Mouse (Mus musculus) lung, postnatal 36 days (tissue): ENCODE data around the gene Gm10309.
"Not testable (repeated sequence)": the region's sequence is repeated elsewhere in the genome, so short reads cannot be mapped to it uniquely, and the experiment has no call there.

Experiments used
- DNase-seq: peaks from one replicate; pipeline ENCODE4 v3.0.0; 2022; ENCODE audit warnings: mixed read lengths

The Gm10309 gene

GRCm38 (mm10) chr17:86509871-86510270 lies 4.8 kb upstream of the Gm10309 start:
- DNase-seq: no peak

- DNase-seq: no peak
These were observed 3.1 kb upstream of the Gm10309 start for GRCm38 (mm10) chr17:86508212-86508490.

DNA sequence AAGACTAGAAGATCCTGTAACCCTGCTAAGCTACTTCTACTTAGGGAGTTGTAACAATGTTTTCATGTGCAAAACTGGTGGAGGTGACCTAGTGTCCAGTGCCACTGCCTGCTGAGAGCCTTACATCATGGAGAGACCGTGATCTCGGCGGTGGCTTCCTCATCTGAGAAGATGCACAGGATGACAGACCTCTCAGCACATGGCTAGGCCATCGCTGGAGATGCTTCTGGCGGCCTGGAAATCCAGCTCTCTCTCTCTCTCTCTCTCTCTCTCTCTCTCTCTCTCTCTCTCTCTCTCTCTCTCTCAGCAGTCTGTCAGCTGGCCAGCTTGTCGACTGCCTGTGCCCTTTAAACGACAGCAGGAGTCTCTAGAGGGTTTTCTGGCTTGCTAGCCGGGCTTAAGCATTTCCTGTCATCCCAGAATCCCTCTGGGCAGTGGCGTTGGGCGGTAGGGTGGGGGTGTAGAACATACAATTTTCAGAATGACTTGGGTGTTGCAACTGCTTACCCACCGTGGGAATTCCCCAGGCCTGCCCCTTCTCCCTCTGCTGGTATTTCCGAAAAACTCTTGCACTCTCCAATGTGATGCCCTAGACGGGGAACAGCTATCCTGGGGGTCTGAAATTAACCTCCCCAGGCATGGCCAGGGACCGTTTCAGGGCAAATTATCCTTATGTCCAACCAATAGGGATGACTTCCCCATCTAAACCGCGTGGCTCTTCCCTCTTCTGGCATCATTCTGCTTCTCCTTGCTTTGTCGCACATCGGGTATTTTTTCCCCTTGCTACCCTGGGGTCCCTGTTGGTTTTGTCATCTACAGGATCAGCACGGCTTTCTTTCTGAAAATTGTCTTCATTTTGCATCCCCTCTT lies 2.5 kb upstream of the Gm10309 start:
- peak; percentile 68 for DNase-seq

- DNase-seq: no peak
These were observed 1.8 kb upstream of the Gm10309 start for GRCm38 (mm10) chr17:86506881-86507280.

- no peak for DNase-seq
These were observed 1.7 kb downstream of the Gm10309 start for GRCm38 (mm10) chr17:86503208-86503897.

GRCm38 (mm10) chr17:86501393-86501792 lies 3.6 kb downstream of the Gm10309 start:
- DNase-seq: no peak

DNA sequence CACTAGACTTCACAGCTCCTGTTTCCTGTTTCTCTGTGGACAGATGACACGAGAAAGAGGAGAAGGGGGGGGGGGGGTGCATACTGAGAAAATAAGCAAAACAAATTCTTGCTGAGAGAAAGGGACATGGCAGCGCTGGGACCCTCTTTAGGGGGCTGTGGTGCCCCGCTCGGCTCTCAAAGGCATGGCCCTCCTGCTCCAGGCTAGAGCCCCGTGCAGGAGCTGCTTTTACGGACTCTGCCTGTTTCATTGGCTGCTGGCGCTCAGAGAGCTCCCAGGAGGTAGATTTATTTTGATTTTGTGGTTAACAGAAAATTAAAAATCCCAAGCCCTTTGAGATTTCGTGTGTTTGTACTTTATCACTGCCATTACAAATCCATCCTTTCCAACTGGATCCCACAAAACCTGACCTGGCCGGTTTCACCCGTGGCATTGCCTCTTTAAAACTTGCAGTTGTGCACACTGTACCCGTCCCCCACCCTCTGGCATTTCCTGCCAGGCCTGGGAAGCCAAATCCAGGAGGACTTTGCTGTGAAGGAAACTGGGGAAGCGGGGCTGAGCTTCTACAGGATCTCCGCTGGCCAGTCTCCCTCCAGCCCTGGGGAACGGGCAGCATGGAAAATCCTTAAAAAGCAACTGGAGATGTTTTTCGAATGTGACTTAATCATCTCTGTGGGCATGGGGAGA lies 5.5 kb downstream of the Gm10309 start:
- peak; percentile 89 for DNase-seq

DNA sequence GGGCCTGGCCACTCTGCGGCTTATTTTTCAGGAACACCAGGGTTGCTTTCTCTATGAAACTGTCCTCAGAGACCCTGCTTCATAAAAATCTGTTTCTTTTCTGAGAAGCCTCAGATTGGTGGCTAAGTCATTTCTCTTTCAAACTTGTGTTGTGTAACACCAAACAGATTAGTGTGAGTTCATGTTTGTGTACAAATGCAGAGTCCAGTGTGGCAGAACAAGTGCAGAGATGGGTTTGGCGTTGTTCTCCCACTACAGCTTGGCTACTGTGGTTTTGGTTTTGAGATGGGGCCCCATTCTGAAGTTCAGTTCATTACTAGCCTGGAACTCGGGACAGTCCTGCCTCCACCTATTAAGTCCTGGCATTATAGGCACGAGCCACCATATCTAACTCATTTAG lies 7.7 kb downstream of the Gm10309 start:
- DNase-seq: no peak

DNA sequence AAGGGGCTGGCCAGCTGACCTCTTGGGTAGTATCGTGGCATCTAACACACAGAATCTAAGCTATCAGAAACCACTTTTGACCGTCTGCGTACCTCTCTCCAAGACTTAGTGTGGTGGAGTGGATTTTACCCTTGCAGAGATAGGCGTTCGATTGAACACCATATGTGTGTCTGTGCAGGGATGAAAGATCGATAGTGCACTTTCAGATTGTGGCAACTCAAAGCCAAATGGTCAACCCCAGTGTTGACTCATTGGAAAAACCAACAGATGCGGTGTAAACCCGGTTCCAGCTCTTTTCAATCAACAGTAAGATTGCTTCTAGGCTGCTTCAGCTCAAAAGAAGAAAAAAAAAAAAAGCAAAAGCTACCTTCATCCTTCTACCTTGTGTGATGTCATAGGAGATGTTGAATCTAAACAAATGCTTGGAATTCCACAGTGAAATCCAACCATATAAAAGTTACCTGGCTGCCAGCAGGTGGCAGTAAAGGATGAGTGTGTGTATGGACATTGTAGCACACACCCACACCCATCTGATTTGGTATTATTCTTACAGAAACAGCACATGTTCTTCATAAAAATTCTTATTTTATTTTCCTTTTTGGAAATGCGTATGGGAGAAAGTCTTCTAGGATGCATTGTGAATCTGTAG lies 8.8 kb downstream of the Gm10309 start:
- peak; percentile 76 for DNase-seq

DNA sequence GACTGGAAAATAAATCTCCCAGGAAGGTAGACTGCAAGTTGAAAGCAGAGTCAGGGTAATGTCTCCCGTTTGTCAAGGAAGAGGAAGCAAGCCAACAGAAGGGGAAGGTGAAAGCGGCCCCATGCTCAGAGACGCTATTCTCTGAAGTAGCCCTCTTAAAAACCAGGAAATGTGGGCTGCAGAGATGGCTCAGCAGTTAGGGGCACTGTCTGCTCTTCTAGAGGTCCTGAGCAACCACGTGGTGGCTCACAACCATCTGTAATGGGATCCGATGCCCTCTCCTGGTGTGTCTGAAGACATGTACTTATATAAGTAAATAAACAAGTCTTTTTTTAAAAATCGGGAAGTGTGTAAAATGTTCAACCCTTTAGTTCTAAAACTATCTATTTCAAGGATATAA lies 10.1 kb downstream of the Gm10309 start:
- DNase-seq: no peak

DNA sequence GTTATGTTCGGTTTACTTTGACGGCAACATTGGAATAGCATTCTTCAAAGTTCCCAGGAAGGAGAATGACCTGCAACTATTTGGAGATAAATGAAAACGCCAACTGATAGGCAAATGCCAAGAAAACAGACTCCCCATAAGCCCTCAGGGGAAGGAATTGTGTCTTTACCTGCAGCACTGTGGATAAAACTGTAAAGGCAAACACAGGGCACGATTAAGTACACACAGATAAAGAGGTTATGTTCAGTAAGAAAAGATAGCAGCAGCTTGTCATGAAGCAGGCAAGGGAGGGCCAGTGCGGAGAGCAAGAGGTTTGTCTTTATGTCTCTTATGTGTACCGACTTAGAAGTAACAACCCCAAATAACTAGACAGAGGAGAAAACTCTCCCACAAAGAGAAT lies 10.5 kb downstream of the Gm10309 start:
- no peak for DNase-seq

GRCm38 (mm10) chr17:86493891-86494420 lies 11.1 kb downstream of the Gm10309 start:
- DNase-seq: no peak

DNA sequence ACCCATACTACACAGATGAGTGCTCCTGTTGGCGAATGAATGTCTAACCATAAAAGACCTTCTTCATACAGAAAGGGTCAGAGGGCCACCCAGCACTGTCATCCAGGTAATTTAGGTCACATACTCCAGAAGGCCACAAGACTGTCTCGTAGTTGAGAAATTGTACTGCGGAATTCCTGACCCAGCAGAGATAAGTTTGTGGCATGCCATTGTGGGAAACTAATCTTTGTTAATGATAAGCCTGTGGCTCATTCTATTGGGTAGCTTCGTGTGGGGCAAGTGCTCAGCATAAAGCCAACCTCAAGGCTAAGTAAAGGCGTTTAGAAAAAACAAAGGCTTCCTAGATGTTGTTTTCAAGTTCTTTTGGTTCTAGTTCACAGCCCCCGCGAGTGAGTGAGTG lies 12.7 kb downstream of the Gm10309 start:
- no peak for DNase-seq

DNA sequence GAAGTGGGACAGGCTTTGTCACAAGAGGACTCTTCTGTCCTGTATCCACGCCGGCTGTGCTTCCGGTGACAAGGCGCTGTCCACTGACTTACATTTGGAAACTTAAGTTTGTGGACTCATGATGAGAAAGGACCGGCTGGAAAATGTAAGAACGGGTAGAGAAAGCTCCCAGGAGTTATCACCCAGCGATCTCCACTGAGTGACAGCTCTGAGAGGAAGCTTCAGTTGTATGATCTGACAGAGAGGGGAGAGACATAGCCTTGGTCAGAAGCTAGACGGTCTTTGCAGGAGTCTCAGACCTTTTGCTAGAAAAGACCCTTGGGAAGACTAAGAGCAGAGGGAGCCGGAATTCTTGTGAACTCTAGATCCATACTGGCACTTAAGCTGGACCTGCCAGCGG lies 15.2 kb downstream of the Gm10309 start:
- no peak for DNase-seq

DNA sequence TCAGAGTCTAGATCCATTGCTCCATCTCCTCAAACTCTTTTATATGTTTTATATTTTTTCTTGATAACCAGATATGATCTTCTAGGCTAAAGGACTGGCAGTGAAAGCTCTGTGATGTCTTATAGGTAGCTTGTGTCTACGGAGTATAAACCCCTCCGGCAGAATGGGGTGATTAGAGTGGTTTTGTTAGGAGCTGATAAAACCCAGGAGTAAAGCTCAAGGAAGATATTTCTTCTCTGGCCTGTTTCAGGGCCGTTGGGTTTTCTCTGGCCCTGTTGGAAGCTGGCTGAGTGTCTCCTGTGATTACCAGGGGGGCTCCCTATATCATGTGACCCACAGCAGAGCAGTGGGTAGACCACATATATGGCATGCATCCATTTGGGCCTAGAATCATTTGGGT lies 17.6 kb downstream of the Gm10309 start:
- no peak for DNase-seq

DNA sequence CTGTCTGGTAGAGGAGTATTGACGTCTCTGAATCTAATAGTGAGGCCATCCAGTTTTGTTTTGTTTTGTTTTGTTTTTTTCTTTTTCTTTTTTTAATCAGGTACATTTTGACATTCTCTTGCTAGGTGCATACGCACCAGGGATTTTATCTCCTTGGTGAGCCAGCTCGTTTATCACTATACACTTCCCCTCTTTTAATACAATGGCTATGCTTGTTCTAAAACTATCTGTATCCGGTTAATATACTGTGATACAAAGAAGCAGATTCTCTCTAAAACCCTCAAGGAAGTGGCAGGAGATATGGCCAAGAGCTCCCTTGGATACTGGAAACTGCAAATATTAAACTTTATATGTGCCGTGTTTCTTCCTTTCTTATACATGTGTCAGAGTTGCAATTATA lies 18.4 kb downstream of the Gm10309 start:
- DNase-seq: no peak

- peak; percentile 94 for DNase-seq
These were observed 20.8 kb downstream of the Gm10309 start for GRCm38 (mm10) chr17:86484087-86484737.

DNA sequence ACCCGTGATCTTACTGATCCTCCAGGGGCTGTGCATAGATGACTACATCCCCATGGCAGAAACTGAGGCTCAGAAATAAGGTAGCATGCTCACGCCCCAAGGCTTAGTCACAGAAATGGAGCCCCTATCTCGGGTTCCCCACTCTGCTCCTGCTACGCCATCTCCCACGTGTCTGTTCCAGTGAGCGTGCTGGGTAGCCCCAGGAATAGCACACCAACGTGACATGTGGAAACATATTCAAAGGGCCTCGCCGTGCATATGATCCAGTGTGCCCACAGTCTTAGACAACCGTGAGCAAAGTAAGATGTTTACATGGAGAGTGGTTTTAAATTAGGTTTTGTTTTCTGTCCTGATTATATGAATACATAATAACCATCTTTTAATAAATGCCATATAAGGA lies 22.4 kb downstream of the Gm10309 start:
- DNase-seq: no peak

- DNase-seq: peak; percentile 41
These were observed 25.6 kb downstream of the Gm10309 start for GRCm38 (mm10) chr17:86479406-86479805.

- DNase-seq: not testable (repeated sequence)
These were observed 27.6 kb downstream of the Gm10309 start for GRCm38 (mm10) chr17:86477401-86477800.

GRCm38 (mm10) chr17:86476674-86477073 lies 28.4 kb downstream of the Gm10309 start:
- DNase-seq: peak; percentile 84

GRCm38 (mm10) chr17:86471684-86472083 lies 33.3 kb downstream of the Gm10309 start:
- DNase-seq: peak; percentile 76

GRCm38 (mm10) chr17:86470160-86470559 lies 34.9 kb downstream of the Gm10309 start:
- no peak for DNase-seq
